Mouse (Mus musculus) gastrocnemius, postnatal 25 days (tissue): ENCODE data around the gene Wdr26. TPM values are rescaled to one million over a fixed set of nuclear protein-coding genes. Genes with fewer than 3 reads are reported as not detected.

Experiments used
- DNase-seq: peaks from one replicate; pipeline ENCODE4 v3.0.0; 2022
- total RNA-seq, 2 experiments: library from RNA; stranded (reverse); gene quantifications; 1 replicate in 1 of 2; 2 replicates in 1 of 2; pipeline ENCODE4 v1.2.3; 2021

Gene Wdr26
- total RNA-seq, 2 experiments from 2014 or later = 93.9 to 99.4 TPM

GRCm38 (mm10) chr1:181241185-181241584 lies 29.4 kb upstream of the Wdr26 start:
- no peak for DNase-seq

DNA sequence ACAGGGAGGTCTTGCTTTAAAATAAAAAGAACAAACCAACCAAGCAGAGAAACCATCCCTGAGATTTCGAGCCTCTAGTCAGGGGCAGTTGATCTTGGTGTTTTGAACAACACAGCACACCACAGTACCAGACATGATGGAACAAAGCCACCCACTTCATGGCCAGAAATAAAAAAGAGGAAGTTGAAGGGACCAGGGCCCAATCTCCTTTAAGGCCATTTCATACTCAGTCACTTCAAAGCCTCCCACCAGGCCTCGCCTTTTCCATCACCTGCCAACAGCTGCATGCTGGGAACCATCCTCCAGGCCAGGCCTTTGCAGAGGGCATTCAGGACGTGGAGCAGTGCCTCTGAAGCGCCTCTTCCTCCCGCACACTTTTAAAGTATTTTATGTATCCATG lies 25.5 kb upstream of the Wdr26 start:
- DNase-seq = no peak

DNA sequence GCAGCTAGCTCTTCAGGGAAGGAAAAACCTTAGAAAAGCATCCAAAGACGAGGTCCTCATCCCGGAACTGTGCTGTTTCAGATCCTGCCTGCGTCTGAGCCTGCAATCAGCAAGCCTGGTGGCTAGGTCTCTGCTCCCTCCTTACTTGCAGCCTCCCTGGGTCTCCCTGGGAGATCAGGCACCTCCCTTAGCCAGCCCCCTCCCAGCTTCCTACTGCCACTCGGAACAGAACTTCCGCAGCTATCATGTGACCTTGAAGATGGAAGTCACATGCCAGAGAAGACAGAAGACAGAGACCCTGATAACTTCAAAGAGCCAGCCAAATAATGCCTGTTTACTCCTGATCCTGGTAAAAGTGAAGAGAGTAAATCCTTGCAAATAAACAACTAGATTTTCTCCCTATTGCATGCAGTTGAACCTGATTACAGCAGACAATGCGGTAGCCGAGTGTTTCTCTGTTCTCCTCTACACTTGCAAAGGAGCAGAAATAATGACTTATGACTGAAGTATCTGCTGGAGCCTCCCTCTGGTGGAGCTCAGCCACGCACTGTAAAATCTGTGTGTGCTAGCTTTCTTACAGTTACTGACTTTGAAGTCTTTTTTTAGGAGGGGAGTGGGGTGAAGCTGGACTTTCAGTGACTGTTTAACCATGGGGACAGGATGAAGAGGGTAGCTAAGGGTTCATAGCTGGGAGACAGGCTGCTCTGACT lies 22.7 kb upstream of the Wdr26 start:
- DNase-seq = peak; percentile 68

DNA sequence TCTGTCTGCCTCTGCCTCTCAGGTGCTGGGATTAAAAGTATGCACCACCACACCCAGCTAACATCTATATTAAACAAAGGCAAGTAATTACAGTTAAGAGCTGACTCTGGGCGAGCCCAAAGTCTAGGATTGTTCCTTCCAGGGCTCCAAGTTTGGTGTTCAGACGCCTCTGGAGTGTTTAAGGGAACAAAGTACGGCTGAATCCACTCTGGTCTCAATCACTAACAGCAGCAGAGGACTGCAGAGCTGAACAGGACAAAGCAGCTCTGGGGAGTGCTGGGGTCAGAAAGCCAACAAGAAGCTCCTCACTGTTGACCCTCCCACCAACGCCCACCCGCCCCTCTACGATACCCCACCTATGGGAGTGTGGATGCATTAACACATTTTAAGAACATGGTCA lies 21.9 kb upstream of the Wdr26 start:
- no peak for DNase-seq

DNA sequence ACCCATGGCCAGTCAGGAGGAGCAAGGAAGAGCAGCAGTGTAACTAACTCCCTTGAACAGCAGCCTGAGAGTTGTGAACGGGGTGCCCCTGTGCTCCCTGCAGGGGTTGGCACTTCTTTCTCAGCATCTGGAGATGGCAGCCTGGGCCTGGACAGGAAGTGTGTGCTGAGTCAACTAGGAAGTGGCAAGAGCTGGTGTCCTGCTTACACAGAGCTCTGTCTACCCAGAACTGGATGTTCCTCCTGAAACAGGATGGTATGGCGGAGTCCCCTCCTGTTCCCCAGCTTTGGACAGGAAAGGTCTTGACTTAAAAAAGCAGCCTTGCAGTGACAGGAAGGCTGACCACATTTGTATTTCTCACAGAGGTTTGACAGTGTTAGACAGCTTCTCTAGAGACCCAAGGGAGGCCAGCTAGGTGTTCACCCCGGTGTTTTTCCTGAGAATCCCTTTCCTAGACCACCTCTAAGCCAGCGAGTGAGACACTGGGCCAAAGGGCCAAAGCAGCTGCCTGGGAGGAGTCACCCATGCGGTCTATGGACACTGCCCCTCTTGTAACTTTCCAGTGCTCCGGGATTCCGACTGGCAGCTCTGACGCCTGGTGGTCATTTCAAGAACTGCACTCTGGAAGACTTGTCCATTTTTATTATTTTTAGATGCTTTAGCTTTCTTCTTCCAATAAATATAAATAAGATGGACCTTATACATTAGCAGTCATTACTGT lies 20.7 kb upstream of the Wdr26 start:
- peak; percentile 75 for DNase-seq

GRCm38 (mm10) chr1:181231821-181232220 lies 20.0 kb upstream of the Wdr26 start:
- no peak for DNase-seq

DNA sequence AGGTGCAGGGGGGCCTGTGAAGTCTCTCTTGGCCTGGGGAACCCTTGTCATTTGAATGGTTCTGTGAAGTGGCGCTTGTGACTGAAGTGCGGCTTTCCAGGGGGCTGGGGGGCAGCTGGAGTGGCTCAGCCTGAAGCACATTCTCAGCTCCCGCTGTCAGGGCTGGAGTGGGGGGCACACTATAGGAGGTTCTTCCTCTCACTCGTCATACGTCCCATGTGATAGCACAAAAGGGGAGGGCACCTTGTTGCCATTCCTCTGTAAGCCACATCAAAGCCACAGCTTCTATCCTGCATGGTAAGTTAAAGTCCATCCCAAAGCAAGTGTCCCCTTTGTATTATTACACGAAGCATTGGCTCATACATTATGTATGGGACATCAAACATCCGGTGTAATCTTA lies 19.5 kb upstream of the Wdr26 start:
- DNase-seq = no peak

GRCm38 (mm10) chr1:181230731-181231148 lies 18.9 kb upstream of the Wdr26 start:
- DNase-seq = no peak

- no peak for DNase-seq
Observed at GRCm38 (mm10) chr1:181229046-181229445, 17.2 kb upstream of the Wdr26 start.

- DNase-seq = no peak
Observed at GRCm38 (mm10) chr1:181228591-181228990, 16.8 kb upstream of the Wdr26 start.

- DNase-seq = no peak
Observed at GRCm38 (mm10) chr1:181227804-181228203, 16.0 kb upstream of the Wdr26 start.

DNA sequence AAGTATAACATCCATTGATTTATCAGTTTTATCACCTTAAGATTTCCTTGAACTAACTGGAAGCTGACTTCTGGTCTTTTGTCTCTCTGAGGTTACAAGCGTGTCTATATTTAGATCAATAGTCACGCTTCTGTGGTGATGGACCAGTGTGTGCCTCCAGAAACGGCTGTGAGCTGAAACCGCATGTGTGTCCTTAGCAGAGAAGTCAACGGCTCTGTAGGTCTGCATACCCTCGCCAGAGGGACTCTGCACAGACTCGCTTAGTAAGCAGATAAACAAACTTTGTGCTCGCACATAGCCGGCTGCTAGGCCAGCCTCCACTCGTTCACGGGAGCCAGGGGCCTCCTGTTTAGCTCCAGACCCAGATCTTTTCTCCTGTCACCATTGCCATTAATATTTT lies 15.0 kb upstream of the Wdr26 start:
- DNase-seq = no peak

- DNase-seq = no peak
Observed at GRCm38 (mm10) chr1:181225281-181225680, 13.5 kb upstream of the Wdr26 start.

- no peak for DNase-seq
Observed at GRCm38 (mm10) chr1:181222041-181222440, 10.2 kb upstream of the Wdr26 start.

GRCm38 (mm10) chr1:181216315-181216714 lies 4.5 kb upstream of the Wdr26 start:
- DNase-seq = no peak

DNA sequence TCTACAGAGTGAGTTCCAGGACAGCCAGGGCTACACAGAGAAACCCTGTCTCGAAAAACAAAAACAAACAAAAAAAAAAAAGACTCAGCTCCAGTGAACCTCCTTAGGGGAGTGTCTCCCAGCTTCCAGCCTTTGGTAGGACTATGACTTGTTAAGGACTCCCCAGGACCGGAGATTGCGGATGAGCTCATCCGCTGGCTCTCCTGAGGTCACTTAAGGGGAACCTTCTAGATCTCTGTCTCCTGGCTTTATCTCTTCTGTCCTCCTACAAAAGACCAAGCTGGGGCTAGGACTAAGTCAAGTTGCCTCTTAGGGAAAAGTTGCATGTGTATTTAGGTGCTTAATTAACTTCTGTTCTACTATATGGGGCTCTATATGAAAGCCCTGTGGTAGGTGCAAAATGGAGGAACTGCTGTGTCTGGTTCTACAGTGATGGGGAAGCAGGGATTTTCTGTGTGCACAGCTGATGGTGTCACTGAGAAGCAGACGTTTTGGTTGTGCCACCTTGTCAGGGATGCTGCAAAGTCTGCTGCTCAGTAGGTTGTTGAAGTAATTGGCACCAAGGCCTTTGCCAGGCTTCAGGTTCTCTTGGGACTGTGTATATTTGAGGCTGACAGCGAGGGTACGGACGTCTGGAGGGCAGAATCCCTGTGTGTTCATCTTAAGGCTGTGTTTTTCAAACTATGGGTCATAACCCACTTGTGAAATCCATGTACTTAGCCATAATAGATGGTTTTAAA lies 2.7 kb upstream of the Wdr26 start:
- no peak for DNase-seq

GRCm38 (mm10) chr1:181211403-181211919 lies 340 bp downstream of the Wdr26 start:
- DNase-seq = peak; percentile 55

GRCm38 (mm10) chr1:181210601-181211402 lies 999 bp downstream of the Wdr26 start:
- peak; percentile 53 for DNase-seq

DNA sequence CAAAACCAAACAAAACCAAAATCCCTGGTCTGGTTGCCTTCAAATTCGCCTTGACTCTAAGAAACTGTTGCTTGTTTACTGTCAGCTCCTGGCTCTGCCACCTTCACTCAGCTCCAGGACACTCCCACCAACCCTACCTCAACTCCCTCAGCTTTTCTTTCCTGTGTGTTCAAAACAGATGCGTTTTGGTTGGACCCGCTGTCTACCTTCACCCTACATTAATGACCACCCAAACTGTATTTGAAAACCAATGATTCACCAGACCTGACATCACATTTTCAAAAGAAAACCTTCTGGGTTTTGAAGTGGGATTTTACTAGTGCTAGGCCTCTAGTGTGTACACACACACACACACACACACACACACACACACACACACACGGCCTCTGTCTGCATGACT lies 1.7 kb downstream of the Wdr26 start:
- no peak for DNase-seq

GRCm38 (mm10) chr1:181199446-181199845 lies 12.4 kb downstream of the Wdr26 start:
- DNase-seq = no peak

GRCm38 (mm10) chr1:181188925-181189324 lies 22.9 kb downstream of the Wdr26 start:
- DNase-seq = no peak

GRCm38 (mm10) chr1:181170210-181170609 lies 41.6 kb downstream of the Wdr26 start:
- DNase-seq = no peak
